Mouse (Mus musculus) neural tube, embryonic 13.5 days (tissue): ENCODE results near the gene Smad1. TPM values are rescaled to one million over a fixed set of nuclear protein-coding genes. Genes with fewer than 3 reads are reported as not detected.

Source experiments
- polyA plus RNA-seq: library from polyadenylated mRNA; unstranded; fragments of >200 nt; fragmentation: Nextera tagmentation; extraction: Ambion mirVana; gene quantifications from 2 replicates; pipeline ENCODE4 v1.2.1, GENCODE M21; 2015

Gene Smad1
- polyA plus RNA-seq, 1 experiment from 2014 or later, result 68.7 TPM

Other genes starting within 250 kb of the Smad1 start
- gene 1700011L22Rik, start 150.9 kb downstream of the Smad1 start, polyA plus RNA-seq, result not detected in 2 replicates
- gene Mmaa, start 104.6 kb downstream of the Smad1 start, polyA plus RNA-seq, result 15.3 and 17.2 TPM in 2 replicates
- 10.5 and 11.5 TPM in 2 replicates for gene Otud4, start 240.1 kb upstream of the Smad1 start, polyA plus RNA-seq